8 mouse cellular contexts compared by ENCODE assay signal in genomic region chr17:59013091-59013459, GRCm38 (mm10). TPM values are rescaled to one million over a fixed set of nuclear protein-coding genes. Genes with fewer than 3 reads are reported as not detected.
DNase-seq lines count a peak whose midpoint lies in the region; ATAC-seq and TF ChIP-seq lines count a peak whose summit lies in the region.

Nudt12 (minus strand) TSS chr17:59013372.

- H3K27me3 ChIP-seq in E14TG2a.4 (ENCODE audit: insufficient read depth, low read length) = no peaks in the 10 kb centered on the region
- H3K27me3 ChIP-seq in forebrain, embryonic 15.5 days = no peaks in the 10 kb centered on the region
- H3K27me3 ChIP-seq in liver, embryonic 16.5 days (ENCODE audit: control insufficient read depth, insufficient read depth, low read depth, low read length) = no peaks in the 10 kb centered on the region
- H3K27me3 ChIP-seq in neural tube, embryonic 13.5 days = no peaks in the 10 kb centered on the region

- H3K4me3 ChIP-seq in E14TG2a.4 (replicated peaks; ENCODE audit: low read length) = peak within 1 kb of the TSS; percentile 82
- H3K4me3 ChIP-seq in forebrain, embryonic 15.5 days = peak within 1 kb of the TSS; percentile 56
- H3K4me3 ChIP-seq in liver, embryonic 16.5 days (ENCODE audit: low read depth, low read length) = peak within 1 kb of the TSS; percentile 82
- peak within 1 kb of the TSS; percentile 76 for H3K4me3 ChIP-seq in neural tube, embryonic 13.5 days

- ATAC-seq in forebrain, embryonic 15.5 days (replicated peaks) = peak; percentile 87
- peak; percentile 87 for ATAC-seq in liver, embryonic 16.5 days (ENCODE audit: low read depth)
- peak; percentile 91 for ATAC-seq in neural tube, embryonic 13.5 days (ENCODE audit: low read depth)

- no peaks in the 10 kb centered on the region for H3K9me3 ChIP-seq in E14TG2a.4 (ENCODE audit: low read length)
- no peaks in the 10 kb centered on the region for H3K9me3 ChIP-seq in forebrain, embryonic 15.5 days
- H3K9me3 ChIP-seq in liver, embryonic 16.5 days (replicated peaks; ENCODE audit: control insufficient read depth, low read length) = no peaks in the 10 kb centered on the region
- H3K9me3 ChIP-seq in neural tube, embryonic 13.5 days = no peaks in the 10 kb centered on the region

- H3K9ac ChIP-seq in forebrain, embryonic 15.5 days (replicated peaks) = peak within 1 kb of the TSS; percentile 46
- peak within 1 kb of the TSS; percentile 76 for H3K9ac ChIP-seq in liver, embryonic 16.5 days (ENCODE audit: low read depth, low read length)
- peak within 1 kb of the TSS; percentile 70 for H3K9ac ChIP-seq in neural tube, embryonic 13.5 days

- TF ChIP-seq CTCF in E14TG2a.4 (conservative IDR thresholded peaks at IDR 0.05; ENCODE audit: low read length) = no peak

- no peaks in the 10 kb centered on the region for H3K36me3 ChIP-seq in E14TG2a.4 (ENCODE audit: insufficient read depth, low read length)
- no peaks in the 10 kb centered on the region for H3K36me3 ChIP-seq in forebrain, embryonic 15.5 days
- H3K36me3 ChIP-seq in liver, embryonic 16.5 days (ENCODE audit: control insufficient read depth, insufficient read depth) = no peaks in the 10 kb centered on the region
- H3K36me3 ChIP-seq in neural tube, embryonic 13.5 days = no peaks in the 10 kb centered on the region

- DNase-seq in cerebellum, adult 18-20 months = peak; percentile 63 to 68
- peak; percentile 58 to 72 for DNase-seq in heart, postnatal 14 days
- peak; percentile 50 for DNase-seq in layer of hippocampus, adult 11-12 months (ENCODE audit: low spot score)
- DNase-seq in testis, postnatal 14 days (ENCODE audit: low spot score) = peak; percentile 81

- WGBS in forebrain, embryonic 15.5 days = under 1% methylated on average over 22 of the region's 22 CpGs
- WGBS in liver, embryonic 16.5 days (ENCODE audit: insufficient replicate concordance) = under 1% methylated on average over 22 of the region's 22 CpGs
- 2% methylated on average over 22 of the region's 22 CpGs for WGBS in neural tube, embryonic 13.5 days

- peak within 1 kb of the TSS; percentile 85 for H3K4me2 ChIP-seq in forebrain, embryonic 15.5 days (replicated peaks)
- peak within 1 kb of the TSS; percentile 80 for H3K4me2 ChIP-seq in liver, embryonic 16.5 days (ENCODE audit: low read depth, low read length)
- peak within 1 kb of the TSS; percentile 88 for H3K4me2 ChIP-seq in neural tube, embryonic 13.5 days

- H3K27ac ChIP-seq in forebrain, embryonic 15.5 days (replicated peaks) = no peak within 1 kb of the TSS
- H3K27ac ChIP-seq in liver, embryonic 16.5 days (ENCODE audit: low read length) = peak within 1 kb of the TSS; percentile 67
- no peak within 1 kb of the TSS for H3K27ac ChIP-seq in neural tube, embryonic 13.5 days (replicated peaks)

- peaks cover 6% of the 10 kb centered on the region; the same call in 1 of the 2 replicates for H3K4me1 ChIP-seq in E14TG2a.4 (replicated peaks; ENCODE audit: low read depth, low read length)
- peaks cover 7% of the 10 kb centered on the region for H3K4me1 ChIP-seq in forebrain, embryonic 15.5 days
- peaks cover 5% of the 10 kb centered on the region for H3K4me1 ChIP-seq in liver, embryonic 16.5 days (ENCODE audit: control insufficient read depth, low read depth, low read length)
- H3K4me1 ChIP-seq in neural tube, embryonic 13.5 days (replicated peaks) = 0 out of 2 replicates have a peak, but pooled peaks cover 4% of the 10 kb centered on the region

- intact Hi-C loops in heart, postnatal 14 days (cut with DNase I) = no loop called here

RNA-seq across cellular contexts. Expression of gene Nudt12, which starts in this region (rescaled TPM):
- 2.7 and 3.6 TPM in 2 replicates for polyA plus RNA-seq in forebrain, embryonic 15.5 days (2015; fragmentation: Nextera tagmentation; extraction: Ambion mirVana)
- 10 to 100 TPM; 10.7 to 13.5 TPM for total RNA-seq in heart, postnatal 14 days (2021)
- polyA plus RNA-seq in liver, embryonic 16.5 days (2015; fragmentation: Nextera tagmentation; extraction: Ambion mirVana) = 3.4 and 4.8 TPM in 2 replicates
- polyA plus RNA-seq in neural tube, embryonic 13.5 days (2015; fragmentation: Nextera tagmentation; extraction: Ambion mirVana) = 5.0 and 8.1 TPM in 2 replicates
